Mouse (Mus musculus) T-cell, adult 2 months (primary cell): Measurements from ENCODE around the gene Zan.
"Not testable (repeated sequence)": the region's sequence is repeated elsewhere in the genome, so short reads cannot be mapped to it uniquely, and the experiment has no call there.

Experiments used
- DNase-seq: peaks from one replicate; pipeline ENCODE4 v3.0.0; 2022; ENCODE audit warnings: low spot score

Gene Zan

GRCm38 (mm10) chr5:137501709-137502666, 25.1 kb upstream of the Zan start, which contains the start of gene Pop7:
TSS of gene Pop7 (minus strand) at chr5:137502518.
- DNase-seq: peak; percentile 100

DNA sequence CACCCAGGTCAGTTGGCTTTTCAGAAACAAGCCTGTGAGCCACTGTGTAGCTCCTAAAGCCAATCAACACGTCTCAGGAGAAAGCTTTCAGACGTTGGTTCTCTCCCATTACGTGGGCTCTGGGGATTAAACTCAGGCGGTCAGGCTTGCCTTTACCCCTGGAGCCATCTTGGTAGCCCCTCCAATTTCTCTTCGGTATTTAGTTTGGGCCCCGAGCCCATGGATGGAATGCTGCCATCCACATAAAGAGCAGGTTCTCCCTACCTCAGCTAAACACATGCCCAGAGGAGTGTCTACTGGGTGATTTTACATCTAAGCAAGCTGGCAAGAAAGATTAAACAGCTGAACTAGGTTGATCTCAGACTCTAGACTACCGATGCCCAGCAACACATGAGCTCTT, 23.3 kb upstream of the Zan start:
- DNase-seq: no peak

DNA sequence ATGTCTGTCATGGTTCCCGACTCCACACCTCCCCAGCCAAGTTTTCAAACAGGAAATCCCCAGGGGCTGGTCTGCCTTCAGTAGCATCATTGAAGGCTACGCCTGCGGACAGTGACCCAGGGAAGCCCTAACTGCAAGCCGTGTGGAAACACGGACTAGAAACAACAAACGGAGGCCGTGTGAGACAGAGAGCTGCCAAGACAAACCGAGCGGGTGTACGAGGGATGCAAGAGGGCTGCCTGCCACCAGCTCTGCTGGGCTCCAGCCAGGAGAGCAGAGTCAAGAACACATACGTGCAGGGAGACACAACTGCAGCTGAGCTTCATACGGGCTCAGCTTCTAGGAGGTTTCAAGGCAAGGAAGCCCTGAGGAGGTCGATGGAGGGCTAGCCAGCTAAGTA, 17.0 kb upstream of the Zan start:
- DNase-seq: no peak

DNA sequence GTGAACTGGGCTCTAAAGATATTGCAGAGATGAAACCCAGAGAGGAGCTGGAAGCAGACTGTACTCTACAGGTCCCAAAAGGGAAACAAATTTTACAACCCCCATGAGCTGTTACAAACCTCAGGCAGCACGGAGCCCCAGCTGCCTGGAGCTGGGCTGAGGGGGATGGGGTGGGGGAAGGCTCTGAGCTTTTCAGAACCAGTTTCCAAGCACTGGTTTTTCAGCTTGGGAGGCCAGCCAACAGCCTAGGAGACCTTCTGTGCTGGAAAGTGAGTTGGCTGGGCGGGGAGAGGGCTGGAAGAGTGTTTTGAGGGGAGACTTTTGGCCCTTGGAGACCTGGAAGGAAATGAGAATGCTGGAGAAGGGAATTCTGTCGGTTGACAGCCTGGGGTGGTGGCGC, 14.7 kb upstream of the Zan start:
- no peak for DNase-seq

DNA sequence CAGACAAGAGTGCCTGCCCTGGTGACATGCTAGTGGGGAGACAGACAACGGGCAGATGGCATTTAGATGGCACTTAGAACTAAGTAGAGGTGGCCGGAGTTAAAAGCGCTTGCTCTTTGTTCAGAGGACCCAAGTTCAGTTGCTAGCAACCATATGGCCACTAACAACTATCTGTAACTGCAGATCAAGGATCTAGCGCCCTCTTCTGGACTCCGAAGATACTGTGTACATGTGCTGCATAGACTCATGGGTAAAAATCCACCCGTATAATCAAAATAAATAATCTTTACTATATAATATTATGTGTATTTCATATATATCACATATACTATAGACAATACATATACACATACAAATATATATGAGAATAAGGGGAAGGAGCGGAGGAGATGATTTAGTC, 10.8 kb upstream of the Zan start:
- DNase-seq: no peak

DNA sequence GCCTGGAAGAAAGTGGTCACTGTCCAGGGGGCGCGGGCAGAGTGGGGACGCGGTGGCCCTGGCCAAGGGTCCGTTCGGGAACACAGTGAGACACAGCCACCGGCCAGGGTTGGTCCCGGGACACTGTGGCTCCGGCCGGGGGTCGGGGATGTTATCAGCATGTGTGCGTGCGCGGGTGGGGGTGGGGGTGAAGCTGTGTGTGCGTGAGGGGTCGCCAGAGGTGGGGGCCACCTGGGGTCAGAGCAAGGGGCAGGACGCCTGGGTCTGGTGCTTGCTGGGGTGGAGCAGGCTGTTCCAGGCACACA, 8.9 kb upstream of the Zan start:
- DNase-seq: no peak

DNA sequence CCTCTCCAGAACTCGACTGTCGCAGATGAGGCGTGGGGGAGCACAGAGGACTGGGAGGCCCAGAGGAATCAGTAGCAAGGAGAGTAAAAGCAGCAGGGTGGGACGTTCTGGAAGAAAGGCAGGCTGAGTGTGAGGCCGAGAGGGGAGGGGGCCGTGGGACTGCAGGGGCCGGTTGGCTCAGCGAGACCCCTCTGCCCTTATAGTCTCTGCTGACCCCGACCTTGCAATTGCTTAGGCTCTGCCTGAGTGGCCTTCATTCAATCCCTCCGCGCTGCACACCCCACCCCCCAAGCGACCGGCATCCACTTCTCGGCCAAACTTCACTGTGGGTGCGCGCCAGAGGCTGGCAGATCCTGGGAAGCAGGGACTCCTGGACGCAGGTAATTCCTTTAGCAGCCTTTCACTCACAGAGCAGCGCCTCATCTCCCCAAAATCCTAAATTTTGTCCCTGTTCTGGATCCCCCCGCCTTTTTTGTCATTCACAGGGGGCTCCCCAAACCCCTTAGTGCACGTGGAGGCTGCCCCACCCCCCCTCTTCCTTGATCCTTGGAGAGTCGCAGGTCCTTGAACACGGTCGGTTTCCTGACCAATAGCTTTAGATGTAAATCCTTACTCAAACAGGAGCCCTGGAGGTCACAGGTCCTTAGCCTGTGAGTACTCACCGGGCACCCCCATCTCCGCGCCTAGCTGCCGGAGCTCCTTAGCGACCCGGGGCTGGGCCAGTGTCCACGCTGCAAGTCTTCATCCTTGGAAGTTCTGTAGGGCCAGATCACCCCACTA, 8.4 kb upstream of the Zan start:
- DNase-seq: no peak

GRCm38 (mm10) chr5:137481897-137482296, 5.0 kb upstream of the Zan start:
- no peak for DNase-seq

DNA sequence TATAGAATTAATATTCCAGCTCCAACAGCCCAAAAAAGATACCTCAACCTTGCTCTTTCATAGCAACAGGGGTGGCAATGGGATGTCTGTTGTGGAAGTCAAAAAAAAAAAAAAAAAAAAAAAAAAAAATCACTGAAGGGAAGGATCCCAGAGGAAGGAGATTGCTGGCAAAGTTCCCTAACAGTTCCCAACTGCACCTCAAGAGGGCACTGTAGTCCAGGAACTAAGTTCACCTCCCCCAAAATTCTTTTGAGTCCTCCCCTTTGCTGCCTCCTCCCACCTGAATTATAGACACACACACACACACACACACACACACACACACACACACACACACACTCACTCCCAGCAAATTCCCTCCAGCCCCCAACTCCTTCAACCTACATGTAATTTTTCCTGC, 4.3 kb upstream of the Zan start:
- peak; percentile 30 for DNase-seq

GRCm38 (mm10) chr5:137474351-137474750, 2.5 kb downstream of the Zan start:
- no peak for DNase-seq

GRCm38 (mm10) chr5:137472252-137472904, 4.5 kb downstream of the Zan start:
- no peak for DNase-seq

- no peak for DNase-seq
These were observed 9.9 kb downstream of the Zan start for GRCm38 (mm10) chr5:137466946-137467345.

- no peak for DNase-seq
These were observed 11.8 kb downstream of the Zan start for GRCm38 (mm10) chr5:137465049-137465448.

GRCm38 (mm10) chr5:137455866-137456591, 20.8 kb downstream of the Zan start:
- no peak for DNase-seq

DNA sequence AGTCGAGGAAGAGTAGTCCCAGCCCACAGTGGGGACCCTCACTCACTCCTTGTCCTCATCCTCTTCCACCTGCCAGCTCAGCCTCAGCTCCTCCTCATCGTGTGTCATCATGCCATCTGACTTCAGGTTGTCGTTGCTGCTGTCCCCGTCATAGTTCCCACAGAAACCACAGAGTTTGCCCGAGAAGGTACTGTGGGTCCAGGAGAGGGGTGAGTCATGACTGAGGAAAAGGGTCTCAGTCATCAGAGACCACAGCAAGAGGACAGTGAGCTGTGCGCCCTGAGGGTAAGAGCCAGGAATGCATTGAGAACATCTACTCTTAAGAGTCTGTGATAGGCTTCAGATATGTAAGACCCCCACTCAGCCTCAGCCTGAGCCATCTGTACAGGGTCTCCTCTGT, 21.7 kb downstream of the Zan start:
- no peak for DNase-seq

DNA sequence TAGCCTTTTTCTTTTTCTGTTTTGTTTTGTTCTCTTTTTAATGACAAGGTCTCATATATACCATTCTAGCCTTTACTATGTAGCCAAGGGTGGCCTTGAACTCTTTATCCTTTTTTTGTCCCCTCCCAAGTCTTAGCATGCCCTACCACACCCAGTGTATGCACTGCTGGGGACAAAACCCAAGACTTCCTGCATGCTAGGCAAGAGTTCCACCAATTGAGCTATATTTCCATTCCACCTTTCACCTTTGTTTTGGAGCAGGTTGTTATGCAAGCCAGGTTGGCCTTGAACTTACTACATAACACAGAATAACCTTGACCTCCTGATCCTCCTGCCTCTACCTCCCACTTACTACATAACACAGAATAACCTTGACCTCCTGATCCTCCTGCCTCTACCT, 31.3 kb downstream of the Zan start:
- DNase-seq: no peak

DNA sequence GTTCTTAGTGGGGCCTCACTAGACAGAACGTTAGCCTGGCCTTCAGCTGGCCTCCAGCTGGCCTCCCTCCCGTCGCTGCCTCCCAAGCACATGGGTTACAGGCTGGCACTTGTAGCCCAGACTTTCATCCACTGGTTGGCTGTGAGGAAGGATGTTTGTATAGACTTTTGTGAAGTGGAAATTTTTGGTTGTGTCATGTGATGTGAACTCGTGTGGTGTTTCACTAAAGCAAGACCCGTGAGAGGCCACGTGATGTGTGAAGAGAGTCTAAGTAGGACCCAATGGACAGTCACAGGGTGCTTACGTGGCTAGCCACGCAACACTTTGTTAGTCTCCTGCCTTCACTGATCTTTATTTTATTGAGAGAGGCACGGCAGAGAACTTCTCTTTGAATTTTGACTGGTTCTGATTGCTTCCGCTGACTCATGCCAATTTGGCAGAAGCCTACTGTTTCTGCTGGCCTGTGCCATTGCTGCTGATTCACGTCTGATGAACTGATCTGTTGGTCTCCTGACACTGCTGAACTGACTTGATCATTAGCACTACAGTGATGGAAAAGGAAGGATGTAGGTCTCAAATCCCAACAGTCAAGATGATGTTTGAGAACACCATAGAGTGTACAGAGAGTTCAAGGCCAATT, 36.5 kb downstream of the Zan start:
- no peak for DNase-seq

DNA sequence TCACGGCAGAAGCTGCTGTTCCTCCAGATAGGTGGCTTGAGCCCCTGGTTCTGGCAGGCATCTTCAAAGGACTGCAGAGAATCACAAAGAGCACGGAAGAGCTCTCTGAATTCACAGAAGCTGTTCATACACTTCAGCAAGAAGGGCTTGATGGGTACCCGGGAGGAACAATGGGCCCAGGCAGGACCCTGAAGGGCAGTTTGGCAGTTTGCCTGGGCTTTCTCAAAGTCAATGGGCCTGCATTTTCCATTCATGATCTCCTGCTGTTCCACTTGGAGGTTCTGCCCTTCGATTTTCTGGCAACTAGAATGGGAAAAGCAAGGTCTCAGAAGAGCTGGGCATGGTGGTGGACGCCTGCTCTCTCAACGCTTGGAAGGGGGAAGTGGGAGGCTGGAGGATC, 43.0 kb downstream of the Zan start:
- no peak for DNase-seq

DNA sequence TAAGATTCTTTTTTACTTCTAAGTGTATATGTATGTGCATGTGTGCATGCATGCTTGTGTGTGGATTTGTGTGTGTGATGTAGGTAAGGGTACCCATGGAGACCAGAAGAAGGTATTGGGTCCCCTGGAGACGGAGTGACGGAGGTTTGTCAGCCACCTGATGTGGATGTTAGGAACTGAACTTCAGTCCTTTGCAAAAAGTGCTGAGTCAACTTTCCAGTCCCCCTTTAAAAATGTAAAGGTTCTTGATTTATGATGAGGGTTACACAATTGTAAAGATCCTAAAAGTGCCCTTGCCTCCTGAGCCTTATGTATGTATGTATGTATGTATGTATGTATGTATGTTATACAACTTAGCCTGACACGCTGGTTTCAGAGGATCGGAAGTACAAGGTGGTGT, 46.5 kb downstream of the Zan start:
- not testable (repeated sequence) for DNase-seq

DNA sequence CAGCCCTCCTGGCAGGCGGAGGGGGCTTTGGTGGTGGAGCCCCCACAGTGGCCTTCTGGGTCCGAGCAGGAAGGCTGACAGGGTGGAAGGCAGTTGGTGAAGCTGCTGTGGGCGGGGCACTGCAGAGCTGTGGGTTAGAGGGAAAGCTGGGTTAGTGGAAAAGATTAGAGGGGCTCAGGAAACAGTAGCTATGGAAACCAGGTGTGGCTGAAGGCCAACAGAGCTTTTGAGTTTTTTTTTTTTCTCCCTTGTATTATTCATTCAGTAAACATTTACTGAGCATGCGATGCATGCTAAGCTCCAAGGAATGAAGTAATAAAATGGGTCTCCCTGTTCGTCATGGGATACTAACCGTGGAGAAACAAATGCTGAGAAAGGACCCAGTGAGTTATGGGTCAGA, 51.2 kb downstream of the Zan start:
- no peak for DNase-seq

DNA sequence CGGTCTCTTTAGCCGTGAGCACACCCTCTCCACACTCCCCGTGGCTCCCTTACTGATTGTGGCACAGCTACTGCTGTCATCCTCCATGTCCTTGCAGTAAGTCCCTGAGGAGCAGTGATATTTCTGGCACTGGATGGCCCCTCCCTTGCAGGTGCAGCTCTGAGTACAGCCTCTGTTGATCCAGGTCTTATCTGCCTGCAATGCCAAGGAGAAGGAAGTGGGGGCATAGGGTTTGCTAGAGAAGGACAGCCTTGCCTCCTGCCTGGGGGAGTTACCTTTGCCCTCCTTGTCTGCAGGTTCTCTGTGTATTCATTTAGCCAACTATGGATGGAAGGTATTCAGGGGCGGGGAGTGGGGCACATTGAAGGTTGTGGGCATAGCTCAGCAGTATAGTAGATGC, 57.0 kb downstream of the Zan start:
- no peak for DNase-seq

DNA sequence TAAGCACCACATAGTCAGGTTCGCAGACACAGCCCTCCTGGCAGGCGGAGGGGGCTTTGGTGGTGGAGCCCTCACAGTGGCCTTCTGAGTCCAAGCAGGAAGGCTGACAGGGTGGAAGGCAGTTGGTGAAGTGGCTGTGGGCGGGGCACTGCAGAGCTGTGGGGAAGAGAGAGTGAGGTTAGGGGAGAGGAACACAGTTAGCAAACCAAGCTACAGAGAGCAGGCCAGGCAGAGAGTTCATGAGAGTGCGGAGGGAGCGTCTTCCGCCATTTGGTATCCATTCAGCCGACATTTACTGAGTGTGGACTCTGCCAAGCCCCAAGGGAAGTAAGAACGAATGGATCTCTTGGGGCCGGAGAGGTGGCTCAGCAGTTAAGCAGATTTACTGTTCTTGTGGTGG, 57.8 kb downstream of the Zan start:
- DNase-seq: no peak
